Mouse (Mus musculus): Measurements from ENCODE around the gene Ifna13. TPM values are rescaled to one million over a fixed set of nuclear protein-coding genes. Genes with fewer than 3 reads are reported as not detected.

Gene Ifna13
- not detected for polyA plus RNA-seq (2015; fragmentation: Illumina TruSeq; extraction: RNeasy Lipid Tissue Mini Kit (QIAGEN cat#74804); ENCODE audit: insufficient read depth, low replicate concordance)

DNA sequence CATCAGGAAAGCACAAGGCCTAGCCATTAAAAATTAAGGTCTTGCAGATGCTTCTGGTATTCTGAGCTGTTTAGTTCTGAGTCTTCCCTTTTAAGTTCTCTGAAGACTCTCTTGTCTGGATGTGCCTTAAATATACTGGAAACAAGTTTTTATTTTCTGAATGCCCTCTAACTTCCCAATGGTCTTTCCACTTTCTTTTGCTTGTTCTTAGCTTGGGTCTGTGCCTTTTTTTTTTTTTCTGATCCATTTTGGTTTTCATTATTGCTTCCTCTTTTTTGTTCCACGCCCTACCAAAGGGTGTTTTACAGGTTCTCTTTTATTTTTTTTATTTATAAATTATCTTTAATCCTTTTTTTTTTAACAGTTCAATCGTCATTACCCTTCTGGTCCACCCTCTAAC lies at the start of gene Ifna13:
Ifna13 (minus strand) TSS at position 101 of the 400 bp plus-strand sequence.

GRCm38 (mm10) chr4:88691259-88691658 lies 47.0 kb upstream of the Ifna13 start, which contains the start of gene Ifnab:
Gene Ifnab, minus strand, starts transcription at chr4:88691359.

DNA sequence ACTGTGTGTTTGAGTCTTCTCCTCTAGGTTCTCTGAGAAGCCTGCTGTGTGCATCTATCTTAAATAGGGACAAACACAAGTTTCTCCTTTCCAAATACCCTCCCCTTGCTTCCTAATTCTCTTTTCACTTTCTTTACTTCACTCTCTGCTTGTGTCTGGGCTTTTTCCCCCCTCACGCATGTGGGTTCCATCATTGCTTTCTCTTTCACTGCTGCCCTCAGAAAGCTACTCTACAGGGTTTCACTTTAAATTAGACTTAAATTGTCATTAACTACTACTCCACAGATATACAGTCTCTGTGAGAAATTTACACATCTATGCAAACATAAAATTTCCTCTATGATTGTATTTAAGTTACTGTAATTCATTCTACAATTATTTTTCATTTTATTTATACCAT lies 39.6 kb upstream of the Ifna13 start, which contains the start of gene Ifna2:
Ifna2 (minus strand) TSS at position 101 of the 400 bp plus-strand sequence.

DNA sequence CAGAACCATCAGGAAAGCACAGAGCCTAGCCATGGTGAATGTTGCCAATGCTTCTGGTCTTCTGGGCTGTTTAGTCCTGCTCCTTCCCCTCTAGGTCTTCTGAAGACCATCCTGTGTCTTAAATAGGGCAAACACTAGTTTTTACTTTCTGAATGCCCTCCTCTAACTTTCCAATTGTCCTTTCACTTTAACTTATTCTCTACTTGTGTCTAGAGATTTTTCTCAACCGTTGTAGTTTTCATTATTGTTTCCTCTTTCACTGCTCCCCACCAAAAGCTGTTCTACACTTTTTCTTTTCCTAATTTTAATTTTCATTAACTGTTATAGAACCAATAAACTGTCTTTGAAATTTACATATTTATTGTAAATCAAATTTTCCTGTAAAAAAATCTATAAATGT lies 32.6 kb upstream of the Ifna13 start, which contains the start of gene Ifna16:
Ifna16 (minus strand) TSS at position 101 of the 400 bp plus-strand sequence.

DNA sequence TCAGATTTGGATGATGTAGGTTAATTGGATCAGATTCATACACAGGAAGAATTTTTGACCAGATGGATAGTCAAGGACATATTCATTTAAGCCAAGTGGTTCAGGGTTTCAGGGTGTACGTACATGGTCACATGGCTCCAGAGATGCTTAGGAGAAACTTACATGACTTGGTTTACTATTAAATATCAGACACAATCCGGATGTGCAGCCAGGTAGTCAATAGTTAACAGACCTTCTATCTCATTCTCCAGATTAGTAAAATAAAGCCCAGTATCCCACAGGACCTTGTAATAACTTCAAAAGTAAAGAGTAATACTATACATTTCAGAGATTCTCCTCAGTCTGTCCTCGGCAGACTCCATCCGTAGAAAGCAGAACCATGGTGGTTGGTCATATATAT lies 9.9 kb downstream of the Ifna13 start, which contains the start of gene C87499:
C87499 (minus strand) TSS at position 101 of the 400 bp plus-strand sequence.

GRCm38 (mm10) chr4:88603276-88603675 lies 41.0 kb downstream of the Ifna13 start, which contains the start of gene Ifna12:
Gene Ifna12, minus strand, starts transcription at chr4:88603376.

Other genes starting within 250 kb of the Ifna13 start
- 10.3 TPM for gene Hacd4, start 205.5 kb downstream of the Ifna13 start, polyA plus RNA-seq (2015; fragmentation: Illumina TruSeq; extraction: RNeasy Lipid Tissue Mini Kit (QIAGEN cat#74804); ENCODE audit: insufficient read depth, low replicate concordance)
- not detected for gene Ifnb1, start 121.7 kb downstream of the Ifna13 start, polyA plus RNA-seq (2015; fragmentation: Illumina TruSeq; extraction: RNeasy Lipid Tissue Mini Kit (QIAGEN cat#74804); ENCODE audit: insufficient read depth, low replicate concordance)
- gene Ifna15, start 86.2 kb downstream of the Ifna13 start, polyA plus RNA-seq (2015; fragmentation: Illumina TruSeq; extraction: RNeasy Lipid Tissue Mini Kit (QIAGEN cat#74804); ENCODE audit: insufficient read depth, low replicate concordance) = not detected
- gene Ifna14, start 72.7 kb downstream of the Ifna13 start, polyA plus RNA-seq (2015; fragmentation: Illumina TruSeq; extraction: RNeasy Lipid Tissue Mini Kit (QIAGEN cat#74804); ENCODE audit: insufficient read depth, low replicate concordance) = not detected
- not detected for gene Ifna9, start 52.1 kb downstream of the Ifna13 start, polyA plus RNA-seq (2015; fragmentation: Illumina TruSeq; extraction: RNeasy Lipid Tissue Mini Kit (QIAGEN cat#74804); ENCODE audit: insufficient read depth, low replicate concordance)
- not detected for gene Ifna12, start 41.1 kb downstream of the Ifna13 start, polyA plus RNA-seq (2015; fragmentation: Illumina TruSeq; extraction: RNeasy Lipid Tissue Mini Kit (QIAGEN cat#74804); ENCODE audit: insufficient read depth, low replicate concordance)
- not detected for gene C87499, start 10.0 kb downstream of the Ifna13 start, polyA plus RNA-seq (2015; fragmentation: Illumina TruSeq; extraction: RNeasy Lipid Tissue Mini Kit (QIAGEN cat#74804); ENCODE audit: insufficient read depth, low replicate concordance)
- gene Ifna16, start 32.5 kb upstream of the Ifna13 start, polyA plus RNA-seq (2015; fragmentation: Illumina TruSeq; extraction: RNeasy Lipid Tissue Mini Kit (QIAGEN cat#74804); ENCODE audit: insufficient read depth, low replicate concordance) = not detected
- gene Ifna2, start 39.5 kb upstream of the Ifna13 start, polyA plus RNA-seq (2015; fragmentation: Illumina TruSeq; extraction: RNeasy Lipid Tissue Mini Kit (QIAGEN cat#74804); ENCODE audit: insufficient read depth, low replicate concordance) = not detected
- gene Ifnab, start 46.9 kb upstream of the Ifna13 start, polyA plus RNA-seq (2015; fragmentation: Illumina TruSeq; extraction: RNeasy Lipid Tissue Mini Kit (QIAGEN cat#74804); ENCODE audit: insufficient read depth, low replicate concordance) = not detected
- not detected for gene Gm26566, start 77.3 kb upstream of the Ifna13 start, polyA plus RNA-seq (2015; fragmentation: Illumina TruSeq; extraction: RNeasy Lipid Tissue Mini Kit (QIAGEN cat#74804); ENCODE audit: insufficient read depth, low replicate concordance)
- 49.2 TPM for gene Klhl9, start 78.0 kb upstream of the Ifna13 start, polyA plus RNA-seq (2015; fragmentation: Illumina TruSeq; extraction: RNeasy Lipid Tissue Mini Kit (QIAGEN cat#74804); ENCODE audit: insufficient read depth, low replicate concordance)
- not detected for gene Gm13271, start 110.4 kb upstream of the Ifna13 start, polyA plus RNA-seq (2015; fragmentation: Illumina TruSeq; extraction: RNeasy Lipid Tissue Mini Kit (QIAGEN cat#74804); ENCODE audit: insufficient read depth, low replicate concordance)
- not detected for gene Gm13283, start 115.7 kb upstream of the Ifna13 start, polyA plus RNA-seq (2015; fragmentation: Illumina TruSeq; extraction: RNeasy Lipid Tissue Mini Kit (QIAGEN cat#74804); ENCODE audit: insufficient read depth, low replicate concordance)
- not detected for gene Gm13290, start 129.4 kb upstream of the Ifna13 start, polyA plus RNA-seq (2015; fragmentation: Illumina TruSeq; extraction: RNeasy Lipid Tissue Mini Kit (QIAGEN cat#74804); ENCODE audit: insufficient read depth, low replicate concordance)
- not detected for gene Gm13289, start 132.5 kb upstream of the Ifna13 start, polyA plus RNA-seq (2015; fragmentation: Illumina TruSeq; extraction: RNeasy Lipid Tissue Mini Kit (QIAGEN cat#74804); ENCODE audit: insufficient read depth, low replicate concordance)
- not detected for gene Gm13272, start 135.4 kb upstream of the Ifna13 start, polyA plus RNA-seq (2015; fragmentation: Illumina TruSeq; extraction: RNeasy Lipid Tissue Mini Kit (QIAGEN cat#74804); ENCODE audit: insufficient read depth, low replicate concordance)
- not detected for gene Ifnz, start 137.7 kb upstream of the Ifna13 start, polyA plus RNA-seq (2015; fragmentation: Illumina TruSeq; extraction: RNeasy Lipid Tissue Mini Kit (QIAGEN cat#74804); ENCODE audit: insufficient read depth, low replicate concordance)
- not detected for gene Gm13276, start 141.2 kb upstream of the Ifna13 start, polyA plus RNA-seq (2015; fragmentation: Illumina TruSeq; extraction: RNeasy Lipid Tissue Mini Kit (QIAGEN cat#74804); ENCODE audit: insufficient read depth, low replicate concordance)
- gene Gm13277, start 144.2 kb upstream of the Ifna13 start, polyA plus RNA-seq (2015; fragmentation: Illumina TruSeq; extraction: RNeasy Lipid Tissue Mini Kit (QIAGEN cat#74804); ENCODE audit: insufficient read depth, low replicate concordance) = not detected
- gene Gm13278, start 147.1 kb upstream of the Ifna13 start, polyA plus RNA-seq (2015; fragmentation: Illumina TruSeq; extraction: RNeasy Lipid Tissue Mini Kit (QIAGEN cat#74804); ENCODE audit: insufficient read depth, low replicate concordance) = not detected
- gene Gm13275, start 150.0 kb upstream of the Ifna13 start, polyA plus RNA-seq (2015; fragmentation: Illumina TruSeq; extraction: RNeasy Lipid Tissue Mini Kit (QIAGEN cat#74804); ENCODE audit: insufficient read depth, low replicate concordance) = not detected
- not detected for gene Gm13279, start 152.9 kb upstream of the Ifna13 start, polyA plus RNA-seq (2015; fragmentation: Illumina TruSeq; extraction: RNeasy Lipid Tissue Mini Kit (QIAGEN cat#74804); ENCODE audit: insufficient read depth, low replicate concordance)
- not detected for gene Gm13285, start 155.2 kb upstream of the Ifna13 start, polyA plus RNA-seq (2015; fragmentation: Illumina TruSeq; extraction: RNeasy Lipid Tissue Mini Kit (QIAGEN cat#74804); ENCODE audit: insufficient read depth, low replicate concordance)
- not detected for gene Gm13287, start 158.8 kb upstream of the Ifna13 start, polyA plus RNA-seq (2015; fragmentation: Illumina TruSeq; extraction: RNeasy Lipid Tissue Mini Kit (QIAGEN cat#74804); ENCODE audit: insufficient read depth, low replicate concordance)
- gene Gm13288, start 161.1 kb upstream of the Ifna13 start, polyA plus RNA-seq (2015; fragmentation: Illumina TruSeq; extraction: RNeasy Lipid Tissue Mini Kit (QIAGEN cat#74804); ENCODE audit: insufficient read depth, low replicate concordance) = not detected
- not detected for gene Ifna7, start 171.8 kb upstream of the Ifna13 start, polyA plus RNA-seq (2015; fragmentation: Illumina TruSeq; extraction: RNeasy Lipid Tissue Mini Kit (QIAGEN cat#74804); ENCODE audit: insufficient read depth, low replicate concordance)
- gene Ifna11, start 175.5 kb upstream of the Ifna13 start, polyA plus RNA-seq (2015; fragmentation: Illumina TruSeq; extraction: RNeasy Lipid Tissue Mini Kit (QIAGEN cat#74804); ENCODE audit: insufficient read depth, low replicate concordance) = not detected
- not detected for gene Ifna6, start 183.0 kb upstream of the Ifna13 start, polyA plus RNA-seq (2015; fragmentation: Illumina TruSeq; extraction: RNeasy Lipid Tissue Mini Kit (QIAGEN cat#74804); ENCODE audit: insufficient read depth, low replicate concordance)
- gene Ifna5, start 191.1 kb upstream of the Ifna13 start, polyA plus RNA-seq (2015; fragmentation: Illumina TruSeq; extraction: RNeasy Lipid Tissue Mini Kit (QIAGEN cat#74804); ENCODE audit: insufficient read depth, low replicate concordance) = not detected
- not detected for gene Ifna4, start 197.4 kb upstream of the Ifna13 start, polyA plus RNA-seq (2015; fragmentation: Illumina TruSeq; extraction: RNeasy Lipid Tissue Mini Kit (QIAGEN cat#74804); ENCODE audit: insufficient read depth, low replicate concordance)
- gene Ifna1, start 205.6 kb upstream of the Ifna13 start, polyA plus RNA-seq (2015; fragmentation: Illumina TruSeq; extraction: RNeasy Lipid Tissue Mini Kit (QIAGEN cat#74804); ENCODE audit: insufficient read depth, low replicate concordance) = not detected
- gene Ifne, start 235.7 kb upstream of the Ifna13 start, polyA plus RNA-seq (2015; fragmentation: Illumina TruSeq; extraction: RNeasy Lipid Tissue Mini Kit (QIAGEN cat#74804); ENCODE audit: insufficient read depth, low replicate concordance) = not detected

All from spleen, adult 10 weeks (tissue).